Mouse (Mus musculus) cerebellum, adult 2 months (tissue): ENCODE data around the gene Miip. TPM values are rescaled to one million over a fixed set of nuclear protein-coding genes. Genes with fewer than 3 reads are reported as not detected.
A peak's percentile ranks its signal among the peaks of the same experiment; 100 is the strongest.
"Not testable (repeated sequence)": the region's sequence is repeated elsewhere in the genome, so short reads cannot be mapped to it uniquely, and the experiment has no call there.

Source experiments
- DNase-seq, 2 experiments: peaks; one replicate each; pipeline ENCODE4 v3.0.0; 2021
- H3K27ac ChIP-seq: fragments of 200-500 bp; 2 replicates; pipeline ENCODE4 v1.5.1; 2012; ENCODE audit warnings: low read length, control low read depth, inconsistent platforms; ENCODE audit not compliant: insufficient read depth
- H3K27me3 ChIP-seq: fragments of 200-500 bp; 2 replicates; pipeline ENCODE4 v1.6.1; 2012; ENCODE audit warnings: inconsistent platforms, mild to moderate bottlenecking, low read length, moderate library complexity; ENCODE audit not compliant: control insufficient read depth, insufficient read depth
- H3K4me1 ChIP-seq: fragments of 200-500 bp; 2 replicates; pipeline ENCODE4 v1.6.1; 2011; ENCODE audit warnings: low read length; ENCODE audit not compliant: control insufficient read depth, insufficient read depth
- H3K4me3 ChIP-seq: fragments of 200-500 bp; replicated peaks from 2 replicates; pipeline ENCODE3; 2011; ENCODE audit warnings: mild to moderate bottlenecking, low read depth, low read length, control low read depth; ENCODE audit not compliant: insufficient read depth
- CTCF ChIP-seq: fragments of 200-500 bp; IDR thresholded peaks from 2 replicates; pipeline ENCODE4 v1.5.1; 2011; ENCODE audit warnings: low read depth, mild to moderate bottlenecking, control low read depth, low read length, moderate library complexity, borderline replicate concordance; ENCODE audit not compliant: insufficient read depth
- POLR2A ChIP-seq: fragments of 200-500 bp; IDR thresholded peaks from 2 replicates; pipeline ENCODE4 v1.6.1; 2011; ENCODE audit warnings: low read length, control low read depth, borderline replicate concordance; ENCODE audit not compliant: insufficient read depth
- WGBS: fragments of 180-500 bp; shearing (Covaris S2); methylation state at CpG from one replicate; pipeline ENCODE4 v1.1.7; 2018; 5-methylcytosine and 5-hydroxymethylcytosine counted together
- polyA plus RNA-seq: library from polyadenylated mRNA; depleted of rRNA; stranded (reverse); fragments of >200 nt; gene quantifications from 2 replicates; pipeline ENCODE4 v1.2.3, GENCODE M21; 2012

Gene Miip
- polyA plus RNA-seq, 1 experiment, result 58.6 TPM

DNA sequence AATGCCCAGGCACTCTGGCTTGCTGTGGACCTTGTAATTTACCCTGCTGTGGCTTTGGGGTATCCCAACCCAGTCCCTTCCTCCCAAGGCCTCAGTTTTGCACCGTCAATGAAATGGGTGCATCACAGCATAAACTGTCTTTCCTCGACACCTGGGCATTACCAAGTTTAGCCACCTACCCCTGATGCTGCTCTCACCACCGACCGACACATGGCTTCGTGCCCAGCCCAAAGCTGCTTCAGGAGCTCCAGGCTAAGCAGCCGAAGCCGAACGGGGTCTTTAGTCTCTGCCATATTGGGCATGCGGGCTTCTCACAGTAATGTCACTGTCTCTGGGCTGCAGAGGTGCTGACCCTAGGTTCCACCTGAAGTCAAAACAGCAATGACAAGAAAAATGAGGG lies 2.6 kb downstream of the Miip start:
- Histone ChIP-seq H3K4me1 (no peaks in the 10 kb centered on the region; the same call in 1 of the 2 replicates), H3K27me3 (no peaks in the 10 kb centered on the region), H3K27ac (no peak overlapping the region), H3K4me3 (no peak overlapping the region)
- no peak for DNase-seq
- WGBS, result 90% methylated on average over 9 of the region's 9 CpGs
- TF ChIP-seq POLR2A, result no peak
- TF ChIP-seq CTCF, result no peak

DNA sequence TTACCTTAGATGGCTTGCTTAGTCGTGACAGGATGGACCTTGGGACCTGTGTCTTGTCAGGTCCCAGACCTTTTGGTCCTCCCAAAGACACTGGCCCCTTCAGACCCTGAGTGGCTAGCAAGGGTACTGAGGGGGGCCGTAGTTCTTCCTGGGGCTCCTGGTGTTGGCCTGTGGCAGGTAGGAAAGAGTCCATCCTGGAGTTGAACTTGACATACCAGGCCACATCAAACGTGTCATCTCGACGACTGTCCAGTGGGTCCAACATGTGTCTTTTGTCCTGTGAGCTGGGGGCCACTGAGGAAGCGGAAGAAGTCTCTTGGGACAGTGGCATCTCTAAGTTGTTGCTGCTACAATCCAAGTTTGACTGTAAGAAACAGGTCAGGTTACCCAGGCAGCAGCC lies 3.0 kb downstream of the Miip start:
- 95% methylated on average over 6 of the region's 6 CpGs for WGBS
- Histone ChIP-seq H3K27me3 (no peaks in the 10 kb centered on the region), H3K4me1 (no peaks in the 10 kb centered on the region; the same call in 1 of the 2 replicates), H3K27ac (no peak overlapping the region), H3K4me3 (no peak overlapping the region)
- DNase-seq, result no peak
- no peak for TF ChIP-seq POLR2A
- no peak for TF ChIP-seq CTCF

DNA sequence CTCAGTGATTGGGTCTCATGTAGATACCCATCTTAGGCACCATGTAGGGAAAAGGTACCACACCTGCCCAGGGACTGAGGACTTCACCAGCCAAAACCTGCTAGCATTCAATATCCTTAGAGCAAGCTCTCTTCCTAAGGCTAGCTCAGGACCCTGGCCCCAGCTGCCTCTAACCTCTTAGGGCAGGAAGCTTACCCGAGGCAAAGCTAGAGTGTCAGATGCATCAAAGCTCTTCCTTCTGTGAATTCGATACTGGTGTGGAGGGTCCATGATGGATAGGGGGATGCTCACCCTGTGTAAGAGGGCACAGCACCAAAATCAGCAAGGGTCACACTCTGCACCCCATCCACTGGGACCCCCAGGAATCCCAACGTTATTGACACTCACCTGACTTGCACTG lies 6.6 kb downstream of the Miip start:
- Histone ChIP-seq H3K4me3 (no peak overlapping the region), H3K4me1 (no peaks in the 10 kb centered on the region), H3K27ac (no peak overlapping the region), H3K27me3 (no peaks in the 10 kb centered on the region)
- no peak for TF ChIP-seq CTCF
- 88% methylated on average over 3 of the region's 3 CpGs for WGBS
- no peak for DNase-seq

DNA sequence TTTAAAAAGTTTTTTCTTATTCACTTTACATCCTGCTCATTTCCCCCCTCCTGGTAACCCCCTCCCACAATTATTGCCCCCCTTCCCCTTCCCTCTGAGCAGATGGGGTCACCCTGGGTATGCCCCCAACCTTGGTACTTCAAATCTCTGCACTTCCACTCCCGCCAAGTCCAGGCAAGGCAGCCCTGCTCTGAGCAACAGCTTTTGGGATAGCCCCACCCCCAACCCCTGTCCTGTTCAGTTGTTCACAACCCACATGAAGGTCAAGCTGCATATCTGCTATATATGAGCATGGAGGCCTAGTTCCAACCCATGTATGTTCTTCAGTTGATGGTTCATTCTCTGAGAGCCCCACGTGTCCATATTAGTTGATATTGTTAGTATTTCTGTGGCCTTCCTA lies 17.8 kb downstream of the Miip start:
- TF ChIP-seq CTCF, result no peak
- no peak for TF ChIP-seq POLR2A
- Histone ChIP-seq H3K27me3 (no peaks in the 10 kb centered on the region), H3K4me1 (no peaks in the 10 kb centered on the region), H3K27ac (no peak overlapping the region), H3K4me3 (no peak overlapping the region)
- WGBS, result 80% methylated on average over 2 of the region's 2 CpGs
- DNase-seq, result no peak

DNA sequence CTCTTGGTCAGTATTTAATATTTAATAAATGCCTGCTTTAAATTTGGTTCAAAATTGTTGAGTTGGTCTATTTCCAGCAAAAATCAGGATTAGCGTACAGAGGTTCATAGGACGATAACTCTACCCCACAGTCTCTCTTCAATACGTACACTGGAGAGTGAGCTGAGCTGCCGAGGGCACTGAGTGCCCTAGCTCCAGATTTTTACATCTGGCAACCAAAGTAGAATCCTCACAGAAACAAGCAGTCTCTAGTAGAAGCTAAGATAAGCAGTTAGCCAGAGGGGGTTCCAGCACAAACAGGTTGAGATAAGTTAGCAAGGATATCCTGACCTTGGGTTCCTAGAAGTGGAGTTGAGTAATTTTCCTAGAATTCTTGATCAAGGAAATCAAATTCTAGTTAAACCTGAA lies 20.0 kb downstream of the Miip start:
- peak overlapping the region; percentile 84 for H3K4me3 ChIP-seq
- TF ChIP-seq POLR2A (no peak), CTCF (no peak)
- no peak for DNase-seq
- no peaks in the 10 kb centered on the region for H3K4me1 ChIP-seq
- no peaks in the 10 kb centered on the region for H3K27me3 ChIP-seq
- no peak overlapping the region for H3K27ac ChIP-seq
- 0% methylated on average over 4 of the region's 4 CpGs for WGBS

- peak; percentile 70 to 90 for DNase-seq
Observed at GRCm38 (mm10) chr4:147847614-147848583, 20.7 kb downstream of the Miip start, which contains the start of gene Zfp933. TSS of gene Zfp933 (minus strand) at chr4:147848366.

DNA sequence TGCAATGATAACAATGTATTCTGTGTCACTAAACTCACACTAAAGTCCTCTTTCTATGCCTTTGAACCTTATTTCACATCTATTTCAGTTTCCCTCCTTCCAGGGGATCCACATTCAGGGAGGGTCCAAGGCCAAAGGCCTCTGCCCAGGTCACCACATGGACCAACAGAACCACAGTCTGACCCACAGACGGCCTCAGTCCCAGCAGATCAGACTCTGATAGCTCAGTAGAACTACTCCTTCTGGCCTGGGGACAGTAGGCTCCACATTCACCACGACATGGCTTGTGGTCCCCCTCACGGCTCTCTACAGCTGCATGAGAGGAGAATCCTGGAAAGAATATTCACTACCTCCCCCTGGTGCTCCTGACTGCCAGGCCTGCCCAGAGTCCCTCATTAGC lies 25.7 kb downstream of the Miip start:
- no peak for DNase-seq
- no peaks in the 10 kb centered on the region for H3K4me1 ChIP-seq
- H3K27me3 ChIP-seq, result no peaks in the 10 kb centered on the region
- no peak for TF ChIP-seq POLR2A
- no peak for TF ChIP-seq CTCF
- no peak overlapping the region for H3K27ac ChIP-seq
- H3K4me3 ChIP-seq, result no peak overlapping the region
- WGBS, result 99% methylated on average over 3 of the region's 3 CpGs

More at GRCm38 (mm10) chr4:147847614-147848583, 20.7 kb downstream of the Miip start, which contains the start of gene Zfp933:
- 1% methylated on average over 23 of the region's 23 CpGs for WGBS
- no peaks in the 10 kb centered on the region for H3K4me1 ChIP-seq
- H3K4me3 ChIP-seq, result peak within 1 kb of the TSS; percentile 84
- H3K27ac ChIP-seq, result no peak within 1 kb of the TSS
- H3K27me3 ChIP-seq, result no peaks in the 10 kb centered on the region
- TF ChIP-seq POLR2A (peak; percentile 56; the same call in 1 of the 2 replicates), CTCF (no peak)

- not testable (repeated sequence) for H3K4me3 ChIP-seq, H3K27ac ChIP-seq, H3K27me3 ChIP-seq, H3K4me1 ChIP-seq
- over 99% methylated on average over 19 of the region's 26 CpGs for WGBS
- peak; percentile 35 to 59 for DNase-seq
Observed at GRCm38 (mm10) chr4:147839282-147839681, 29.3 kb downstream of the Miip start.
